Mouse (Mus musculus) small intestine, adult 2 months (tissue): ENCODE measurements around the gene Fam193b. TPM values are rescaled to one million over a fixed set of nuclear protein-coding genes. Genes with fewer than 3 reads are reported as not detected.

Source experiments
- H3K27ac ChIP-seq: fragments of 200-500 bp; 2 replicates; pipeline ENCODE4 v1.5.1; 2012; ENCODE audit warnings: low read depth, low read length, control low read depth, inconsistent platforms; ENCODE audit not compliant: insufficient read depth
- H3K27me3 ChIP-seq: fragments of 200-500 bp; 2 replicates; pipeline ENCODE4 v1.6.1; 2012; ENCODE audit warnings: mild to moderate bottlenecking, moderate library complexity, low read length, inconsistent platforms; ENCODE audit not compliant: control insufficient read depth, insufficient read depth
- H3K36me3 ChIP-seq: fragments of 200-500 bp; 2 replicates; pipeline ENCODE4 v1.6.1; 2012; ENCODE audit warnings: mild to moderate bottlenecking, low read length, control low read depth, inconsistent platforms; ENCODE audit not compliant: control insufficient read depth, insufficient read depth
- H3K4me1 ChIP-seq: fragments of 200-500 bp; 2 replicates; pipeline ENCODE4 v1.6.1; 2012; ENCODE audit warnings: low read length, inconsistent platforms, mixed read lengths; ENCODE audit not compliant: control insufficient read depth, insufficient read depth, insufficient read length
- H3K4me3 ChIP-seq: fragments of 200-500 bp; 2 replicates; pipeline ENCODE4 v1.5.1; 2012; ENCODE audit warnings: low read depth, mild to moderate bottlenecking, control low read depth, inconsistent platforms, low read length, moderate library complexity
- CTCF ChIP-seq: fragments of 200-500 bp; IDR thresholded peaks from 2 replicates; pipeline ENCODE4 v1.5.1; 2012; ENCODE audit warnings: low read depth, mild to moderate bottlenecking, control low read depth, inconsistent platforms, low read length, moderate library complexity, mixed read lengths; ENCODE audit not compliant: insufficient replicate concordance, insufficient read length; ENCODE audit errors: extremely low read depth
- POLR2A ChIP-seq: fragments of 200-500 bp; IDR thresholded peaks from 2 replicates; pipeline ENCODE4 v1.6.1; 2012; ENCODE audit warnings: low read depth, mild to moderate bottlenecking, control low read depth, inconsistent platforms, low read length, moderate library complexity
- WGBS: fragments of 180-500 bp; shearing (Covaris S2); methylation state at CpG from one replicate; pipeline ENCODE4 v1.1.7; 2018; 5-methylcytosine and 5-hydroxymethylcytosine counted together
- polyA plus RNA-seq: library from polyadenylated mRNA; depleted of rRNA; stranded (reverse); fragments of >200 nt; gene quantifications from 2 replicates; pipeline ENCODE4 v1.2.3, GENCODE M21; 2012

Gene Fam193b
- polyA plus RNA-seq, 1 experiment = 76.9 TPM

DNA sequence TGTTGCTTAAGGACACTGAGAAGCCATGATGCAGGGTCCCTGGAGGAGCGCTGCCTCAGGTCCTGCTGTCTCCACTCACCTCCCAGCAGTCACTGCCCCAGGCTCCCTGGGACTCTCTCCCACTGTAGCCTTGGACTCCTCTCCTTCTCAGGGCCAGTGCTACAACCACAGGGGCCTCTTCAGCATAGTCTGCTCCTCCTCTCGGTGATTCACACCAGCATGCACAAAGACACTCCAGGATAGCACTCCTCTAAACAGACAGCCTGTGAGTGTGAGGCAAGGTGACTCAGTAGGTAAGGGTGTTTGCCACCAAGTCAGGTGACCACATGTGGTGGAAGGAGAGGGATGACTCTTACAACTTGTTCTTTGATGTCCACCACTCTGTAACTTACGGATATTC is 33.7 kb upstream of the Fam193b start:
- no peak overlapping the region for H3K27ac ChIP-seq
- TF ChIP-seq POLR2A = no peak
- TF ChIP-seq CTCF = no peak
- WGBS = 97% methylated on average over 3 of the region's 3 CpGs
- peaks cover 31% of the 10 kb centered on the region for H3K36me3 ChIP-seq
- no peaks in the 10 kb centered on the region; the same call in 1 of the 2 replicates for H3K4me1 ChIP-seq
- H3K27me3 ChIP-seq = no peaks in the 10 kb centered on the region
- H3K4me3 ChIP-seq = no peak overlapping the region

GRCm38 (mm10) chr13:55601611-55602010 is 30.7 kb upstream of the Fam193b start:
- TF ChIP-seq CTCF (peak; percentile 80; the same call in 1 of the 2 replicates), POLR2A (no peak)
- peaks cover 23% of the 10 kb centered on the region for H3K36me3 ChIP-seq
- H3K27me3 ChIP-seq = no peaks in the 10 kb centered on the region
- no peak overlapping the region for H3K27ac ChIP-seq
- no peaks in the 10 kb centered on the region; the same call in 1 of the 2 replicates for H3K4me1 ChIP-seq
- H3K4me3 ChIP-seq = no peak overlapping the region
- 7% methylated on average over 3 of the region's 3 CpGs for WGBS

DNA sequence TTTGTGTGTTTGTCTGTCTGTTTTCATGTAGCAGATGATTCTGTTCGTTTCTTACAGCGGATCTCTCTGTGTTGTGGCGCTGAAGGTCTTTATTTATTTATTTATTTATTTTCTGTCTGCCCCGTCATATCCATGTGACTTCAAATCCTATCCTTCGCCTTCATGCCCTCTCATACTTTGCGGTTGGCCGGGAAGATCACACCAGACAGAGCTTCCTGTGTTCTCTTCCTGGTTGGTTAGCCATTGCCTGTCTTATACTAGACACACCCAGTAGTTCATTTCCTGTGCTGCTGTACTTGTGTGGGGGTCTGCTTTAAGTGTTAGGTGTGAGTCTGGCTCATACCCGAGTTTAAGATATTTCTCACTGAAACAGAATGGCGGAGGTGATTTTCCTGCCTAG is 29.7 kb upstream of the Fam193b start:
- no peak for TF ChIP-seq POLR2A
- TF ChIP-seq CTCF = no peak
- 7% methylated on average over 9 of the region's 9 CpGs for WGBS
- Histone ChIP-seq H3K36me3 (peaks cover 26% of the 10 kb centered on the region), H3K4me3 (peak overlapping the region; percentile 95; the same call in 1 of the 2 replicates), H3K27ac (no peak overlapping the region), H3K27me3 (no peaks in the 10 kb centered on the region), H3K4me1 (no peaks in the 10 kb centered on the region; the same call in 1 of the 2 replicates)

GRCm38 (mm10) chr13:55599566-55600540 is 28.9 kb upstream of the Fam193b start, which contains the start of gene B4galt7:
Gene B4galt7, plus strand, starts transcription at chr13:55599896.
- Histone ChIP-seq H3K27me3 (no peaks in the 10 kb centered on the region), H3K4me3 (peak within 1 kb of the TSS; percentile 95), H3K27ac (peak within 1 kb of the TSS; percentile 11; the same call in 1 of the 2 replicates), H3K36me3 (peaks cover 33% of the 10 kb centered on the region), H3K4me1 (no peaks in the 10 kb centered on the region; the same call in 1 of the 2 replicates)
- 5% methylated on average over 51 of the region's 51 CpGs for WGBS
- TF ChIP-seq CTCF = no peak

DNA sequence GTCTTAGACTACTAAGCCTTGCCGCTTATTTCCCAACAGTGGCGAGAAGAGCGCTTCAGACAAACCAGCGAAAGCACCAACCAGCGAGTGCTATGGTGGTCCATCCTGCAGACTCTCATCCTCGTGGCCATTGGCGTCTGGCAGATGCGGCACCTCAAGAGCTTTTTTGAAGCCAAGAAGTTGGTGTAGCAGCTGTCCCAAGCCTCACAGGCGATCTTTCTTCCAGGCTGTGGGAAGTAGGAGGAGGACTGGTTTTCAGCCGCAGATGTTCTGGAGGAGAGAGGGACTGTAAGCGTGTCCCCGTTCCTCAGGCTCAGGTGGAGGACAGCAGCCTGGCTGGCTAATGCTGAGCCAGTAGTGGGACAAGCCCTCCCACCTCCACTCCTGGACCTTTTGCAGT is 25.9 kb upstream of the Fam193b start:
- Histone ChIP-seq H3K36me3 (peaks cover 32% of the 10 kb centered on the region), H3K27ac (no peak overlapping the region), H3K4me1 (no peaks in the 10 kb centered on the region; the same call in 1 of the 2 replicates), H3K27me3 (no peaks in the 10 kb centered on the region), H3K4me3 (no peak overlapping the region)
- TF ChIP-seq CTCF (no peak), POLR2A (no peak)
- WGBS = 95% methylated on average over 12 of the region's 12 CpGs

DNA sequence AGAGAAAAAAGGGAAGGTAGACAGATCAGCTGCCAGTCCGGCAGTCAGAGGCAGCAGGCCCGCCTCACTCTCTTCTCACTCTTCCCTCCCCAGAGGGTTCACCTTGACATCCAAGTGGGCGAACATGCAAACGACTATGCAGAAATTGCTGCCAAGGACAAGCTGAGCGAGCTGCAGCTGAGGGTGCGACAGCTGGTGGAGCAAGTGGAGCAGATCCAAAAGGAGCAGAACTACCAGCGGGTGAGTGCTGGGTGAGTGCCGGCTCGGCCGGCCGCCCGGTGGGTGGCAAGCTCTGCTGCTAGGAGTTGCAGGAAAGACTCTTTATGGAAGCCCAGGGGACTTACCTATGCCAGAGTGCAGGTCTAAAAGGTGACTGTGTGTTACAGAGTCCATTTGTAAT is 24.5 kb upstream of the Fam193b start:
- no peak overlapping the region for H3K4me3 ChIP-seq
- no peaks in the 10 kb centered on the region; the same call in 1 of the 2 replicates for H3K4me1 ChIP-seq
- no peak for TF ChIP-seq POLR2A
- no peaks in the 10 kb centered on the region for H3K27me3 ChIP-seq
- no peak overlapping the region for H3K27ac ChIP-seq
- 88% methylated on average over 12 of the region's 12 CpGs for WGBS
- peaks cover 32% of the 10 kb centered on the region for H3K36me3 ChIP-seq

DNA sequence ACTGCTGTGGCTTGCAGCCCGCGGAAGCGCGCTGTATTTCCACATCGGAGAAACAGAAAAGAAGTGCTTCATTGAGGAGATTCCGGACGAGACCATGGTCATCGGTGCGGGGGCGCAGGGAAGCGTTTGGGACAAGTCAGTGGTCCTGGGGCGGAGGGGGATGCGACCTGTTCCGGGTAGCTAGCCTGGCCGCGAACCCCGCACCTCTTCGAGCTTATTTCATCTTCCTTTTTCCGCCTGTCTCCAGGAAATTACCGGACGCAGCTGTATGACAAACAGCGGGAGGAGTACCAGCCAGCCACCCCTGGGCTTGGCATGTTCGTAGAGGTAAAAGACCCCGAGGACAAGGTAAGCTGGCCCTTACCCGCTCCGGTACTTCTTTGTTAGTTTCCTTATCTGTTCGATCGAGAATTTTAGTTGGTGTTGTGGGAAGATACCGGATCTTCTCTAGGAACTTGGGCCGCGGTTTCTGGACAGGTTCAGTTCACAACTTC is 22.4 kb upstream of the Fam193b start:
- under 1% methylated on average over 31 of the region's 31 CpGs for WGBS
- Histone ChIP-seq H3K36me3 (peaks cover 32% of the 10 kb centered on the region), H3K27ac (no peak overlapping the region; the same call in 1 of the 2 replicates), H3K4me1 (no peaks in the 10 kb centered on the region; the same call in 1 of the 2 replicates), H3K27me3 (no peaks in the 10 kb centered on the region), H3K4me3 (peak overlapping the region; percentile 75)
- no peak for TF ChIP-seq CTCF
- no peak for TF ChIP-seq POLR2A
